Mouse (Mus musculus) forebrain, embryonic 14.5 days (tissue): ENCODE measurements around the gene Carmil1. TPM values are rescaled to one million over a fixed set of nuclear protein-coding genes. Genes with fewer than 3 reads are reported as not detected.

Source experiments
- ATAC-seq: fragments of 200-750 bp; cut with Nextera tagmentation; 2 replicates; pipeline ENCODE4 v1.8.0; 2017; ENCODE audit warnings: mild to moderate bottlenecking, moderate library complexity
- DNase-seq: peaks from one replicate; pipeline ENCODE4 v3.0.0-alpha.2; 2015; ENCODE audit warnings: low spot score
- H3K27ac ChIP-seq: fragments of 300-500 bp; sonication (generic); 2 replicates; pipeline ENCODE4 v1.5.1; 2014; ENCODE audit warnings: low read depth, mild to moderate bottlenecking, control low read depth, low read length, moderate library complexity
- H3K27me3 ChIP-seq: fragments of 300-500 bp; sonication (generic); replicated peaks from 2 replicates; pipeline ENCODE4 v1.6.1; 2014; ENCODE audit warnings: low read length, control low read depth, mixed read lengths; ENCODE audit not compliant: control insufficient read depth, insufficient read depth
- H3K36me3 ChIP-seq: fragments of 300-500 bp; sonication (generic); 2 replicates; pipeline ENCODE4 v1.6.1; 2014; ENCODE audit warnings: low read length, control low read depth; ENCODE audit not compliant: control insufficient read depth, insufficient read depth
- H3K4me1 ChIP-seq: fragments of 300-500 bp; sonication (generic); 2 replicates; pipeline ENCODE4 v1.6.1; 2014; ENCODE audit warnings: antibody characterized with exemption, low read length, control low read depth; ENCODE audit not compliant: control insufficient read depth, insufficient read depth
- H3K4me2 ChIP-seq: fragments of 300-500 bp; sonication (generic); 2 replicates; pipeline ENCODE4 v1.6.1; 2014; ENCODE audit warnings: mild to moderate bottlenecking, control low read depth, low read length
- H3K4me3 ChIP-seq: fragments of 300-500 bp; sonication (generic); 2 replicates; pipeline ENCODE4 v1.5.1; 2014; ENCODE audit warnings: low read depth, low read length, control low read depth
- H3K9ac ChIP-seq: fragments of 300-500 bp; sonication (generic); 2 replicates; pipeline ENCODE4 v1.6.1; 2014; ENCODE audit warnings: mild to moderate bottlenecking, low read length, control low read depth, moderate library complexity
- H3K9me3 ChIP-seq: fragments of 300-500 bp; sonication (generic); replicated peaks from 2 replicates; pipeline ENCODE4 v1.6.1; 2016; ENCODE audit warnings: low read length, control low read depth, mixed read lengths; ENCODE audit not compliant: control insufficient read depth
- WGBS: fragments of 180-500 bp; shearing (Covaris S2); extraction: QIAGEN DNeasy Blood & Tissue Kit; methylation state at CpG from one replicate; pipeline ENCODE4 v1.1.7; 2014; 5-methylcytosine and 5-hydroxymethylcytosine counted together
- polyA plus RNA-seq: library from polyadenylated mRNA; unstranded; fragments of >200 nt; fragmentation: Nextera tagmentation; extraction: Ambion mirVana; gene quantifications from 2 replicates; pipeline ENCODE4 v1.2.1, GENCODE M21; 2014

The Carmil1 gene
- polyA plus RNA-seq, 1 experiment from 2014 or later, result 14.5 TPM

- Histone ChIP-seq H3K4me3 (no peak overlapping the region), H3K36me3 (0 out of 2 replicates have a peak, but pooled peaks cover 5% of the 10 kb centered on the region), H3K27me3 (no peaks in the 10 kb centered on the region), H3K9ac (no peak overlapping the region), H3K4me1 (peaks cover 12% of the 10 kb centered on the region; the same call in 1 of the 2 replicates), H3K4me2 (no peak overlapping the region), H3K9me3 (no peaks in the 10 kb centered on the region), H3K27ac (0 out of 2 replicates have a peak overlapping the region, but pooled peaks have one; percentile 5)
- ATAC-seq (no peak), DNase-seq (no peak)
- 94% methylated on average over 6 of the region's 6 CpGs for WGBS
Measured at GRCm38 (mm10) chr13:24048611-24049010, 232.0 kb downstream of the Carmil1 start.

- H3K27me3 ChIP-seq, result no peaks in the 10 kb centered on the region
- no peak for ATAC-seq
- H3K36me3 ChIP-seq, result peaks cover 10% of the 10 kb centered on the region; the same call in 1 of the 2 replicates
- 20% methylated on average over 3 of the region's 3 CpGs for WGBS
- H3K4me1 ChIP-seq, result peaks cover 12% of the 10 kb centered on the region; the same call in 1 of the 2 replicates
- 0 out of 2 replicates have a peak overlapping the region, but pooled peaks have one; percentile 0 for H3K27ac ChIP-seq
- H3K4me2 ChIP-seq, result no peak overlapping the region
- H3K9ac ChIP-seq, result no peak overlapping the region
- no peaks in the 10 kb centered on the region for H3K9me3 ChIP-seq
- peak; percentile 71 for DNase-seq
- no peak overlapping the region for H3K4me3 ChIP-seq
Measured at GRCm38 (mm10) chr13:24045271-24045670, 235.3 kb downstream of the Carmil1 start.

GRCm38 (mm10) chr13:24040221-24040620 lies 240.4 kb downstream of the Carmil1 start:
- WGBS, result 77% methylated on average over 7 of the region's 7 CpGs
- no peak overlapping the region for H3K27ac ChIP-seq
- H3K9me3 ChIP-seq, result no peaks in the 10 kb centered on the region
- peaks cover 10% of the 10 kb centered on the region; the same call in 1 of the 2 replicates for H3K36me3 ChIP-seq
- H3K4me2 ChIP-seq, result no peak overlapping the region
- DNase-seq (no peak), ATAC-seq (no peak)
- H3K9ac ChIP-seq, result no peak overlapping the region
- no peak overlapping the region for H3K4me3 ChIP-seq
- peaks cover 7% of the 10 kb centered on the region; the same call in 1 of the 2 replicates for H3K4me1 ChIP-seq
- no peaks in the 10 kb centered on the region for H3K27me3 ChIP-seq

GRCm38 (mm10) chr13:24037502-24037901 lies 243.1 kb downstream of the Carmil1 start:
- H3K4me3 ChIP-seq, result no peak overlapping the region
- no peak overlapping the region for H3K9ac ChIP-seq
- no peak overlapping the region for H3K4me2 ChIP-seq
- ATAC-seq (no peak), DNase-seq (no peak)
- no peaks in the 10 kb centered on the region for H3K27me3 ChIP-seq
- H3K4me1 ChIP-seq, result no peaks in the 10 kb centered on the region
- no peaks in the 10 kb centered on the region for H3K9me3 ChIP-seq
- peaks cover 5% of the 10 kb centered on the region; the same call in 1 of the 2 replicates for H3K36me3 ChIP-seq
- WGBS, result 74% methylated on average over 3 of the region's 3 CpGs
- no peak overlapping the region for H3K27ac ChIP-seq

- Histone ChIP-seq H3K4me1 (no peaks in the 10 kb centered on the region), H3K4me2 (no peak overlapping the region), H3K9me3 (no peaks in the 10 kb centered on the region), H3K4me3 (no peak overlapping the region), H3K27ac (no peak overlapping the region), H3K36me3 (peaks cover 3% of the 10 kb centered on the region; the same call in 1 of the 2 replicates), H3K9ac (no peak overlapping the region), H3K27me3 (no peaks in the 10 kb centered on the region)
- ATAC-seq (no peak), DNase-seq (no peak)
- 77% methylated on average over 18 of the region's 18 CpGs for WGBS
Measured at GRCm38 (mm10) chr13:24036150-24036549, 244.4 kb downstream of the Carmil1 start.

- Histone ChIP-seq H3K4me2 (no peak overlapping the region), H3K9ac (no peak overlapping the region), H3K4me1 (no peaks in the 10 kb centered on the region), H3K27ac (no peak overlapping the region), H3K27me3 (no peaks in the 10 kb centered on the region), H3K36me3 (no peaks in the 10 kb centered on the region), H3K9me3 (no peaks in the 10 kb centered on the region), H3K4me3 (no peak overlapping the region)
- DNase-seq, result peak; percentile 83
- WGBS, result 68% methylated on average over 5 of the region's 5 CpGs
- peak; percentile 54 for ATAC-seq
Measured at GRCm38 (mm10) chr13:24027191-24028170, 253.1 kb downstream of the Carmil1 start.

- no peak for ATAC-seq
- no peaks in the 10 kb centered on the region for H3K27me3 ChIP-seq
- no peak for DNase-seq
- H3K4me3 ChIP-seq, result no peak overlapping the region
- WGBS, result 88% methylated on average over 4 of the region's 4 CpGs
- H3K4me1 ChIP-seq, result no peaks in the 10 kb centered on the region
- H3K9me3 ChIP-seq, result no peaks in the 10 kb centered on the region
- H3K9ac ChIP-seq, result no peak overlapping the region
- no peaks in the 10 kb centered on the region for H3K36me3 ChIP-seq
- H3K27ac ChIP-seq, result no peak overlapping the region
- H3K4me2 ChIP-seq, result no peak overlapping the region
Measured at GRCm38 (mm10) chr13:24018515-24018914, 262.1 kb downstream of the Carmil1 start.

GRCm38 (mm10) chr13:24005528-24005927 lies 275.1 kb downstream of the Carmil1 start:
- Histone ChIP-seq H3K36me3 (0 out of 2 replicates have a peak, but pooled peaks cover 4% of the 10 kb centered on the region), H3K9ac (no peak overlapping the region), H3K4me3 (no peak overlapping the region), H3K27me3 (no peaks in the 10 kb centered on the region), H3K4me2 (no peak overlapping the region), H3K9me3 (no peaks in the 10 kb centered on the region), H3K27ac (no peak overlapping the region), H3K4me1 (no peaks in the 10 kb centered on the region)
- DNase-seq (no peak), ATAC-seq (no peak)
- WGBS, result 82% methylated on average over 2 of the region's 2 CpGs

- no peaks in the 10 kb centered on the region for H3K4me1 ChIP-seq
- WGBS, result 65% methylated on average over 2 of the region's 2 CpGs
- no peaks in the 10 kb centered on the region for H3K36me3 ChIP-seq
- DNase-seq, result no peak
- H3K4me2 ChIP-seq, result no peak overlapping the region
- H3K9me3 ChIP-seq, result no peaks in the 10 kb centered on the region
- no peaks in the 10 kb centered on the region for H3K27me3 ChIP-seq
- no peak for ATAC-seq
- no peak overlapping the region for H3K27ac ChIP-seq
- H3K9ac ChIP-seq, result no peak overlapping the region
- no peak overlapping the region for H3K4me3 ChIP-seq
Measured at GRCm38 (mm10) chr13:24001797-24002196, 278.8 kb downstream of the Carmil1 start.
